8 mouse cellular contexts compared by ENCODE assay signal in the genomic region with DNA sequence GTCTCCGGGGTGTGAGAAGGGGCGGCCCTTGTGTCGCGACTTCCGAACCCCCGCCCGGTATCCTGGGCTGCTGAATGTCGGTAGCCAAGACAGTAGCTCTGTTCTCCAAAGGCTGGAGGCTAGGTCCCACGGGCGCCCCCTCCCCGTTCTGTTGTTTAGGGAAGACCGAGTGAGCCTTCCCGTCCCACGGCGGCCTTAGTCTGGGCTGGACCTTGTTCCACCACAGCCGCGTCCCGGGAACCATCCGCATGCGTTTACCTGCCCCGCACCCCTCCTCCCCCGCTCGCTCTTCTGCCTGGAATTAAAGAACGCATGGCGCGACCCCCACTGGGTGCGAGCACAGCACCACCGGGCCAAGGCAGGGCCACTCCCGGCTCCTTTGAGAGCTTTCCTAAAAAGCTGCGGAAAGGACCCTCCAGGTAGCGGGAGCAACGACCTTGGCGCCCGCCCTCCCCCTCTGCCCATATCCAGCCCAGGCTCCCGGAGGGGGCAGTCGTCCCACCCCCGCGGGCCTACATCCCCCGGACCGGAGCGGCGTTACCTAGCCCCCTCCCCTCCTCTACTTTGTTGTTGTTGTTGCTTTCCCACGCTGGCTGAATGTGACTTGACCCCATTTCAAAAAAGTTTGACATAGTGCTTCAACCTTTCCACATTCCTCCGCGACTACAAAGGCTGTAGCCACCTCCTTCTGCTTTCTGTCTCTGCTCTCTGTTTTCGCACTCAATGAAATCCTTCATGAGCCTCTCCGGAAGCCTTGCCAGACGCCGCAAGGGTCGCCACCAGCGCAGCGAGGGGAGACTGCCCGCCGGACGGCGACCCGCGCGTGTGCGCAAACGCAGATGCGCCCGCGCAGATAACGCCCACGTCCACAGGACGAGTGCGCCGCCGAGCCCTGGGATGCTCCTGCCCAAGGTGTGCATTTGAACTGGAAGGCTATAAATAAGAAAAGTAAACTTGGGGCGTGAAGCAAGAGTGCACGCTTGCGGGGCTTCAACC.
DNase-seq lines count a peak whose midpoint lies in the region; ATAC-seq and TF ChIP-seq lines count a peak whose summit lies in the region.
"Had no signal": no experiment of that assay in that cellular context is flagged by ENCODE, and none has a peak within 500 bp of the region (broad histone marks: within the 10 kb centered on the region; RNA-seq: fewer than 3 reads in every experiment).

No protein-coding gene starts in this region.

- 0 out of 2 replicates have a peak overlapping the region, but pooled peaks have one; percentile 53 for H3K9ac ChIP-seq in limb, embryonic 14.5 days (ENCODE audit: low read depth, low read length, severe bottlenecking)

- peak; percentile 29; the same call in 1 of the 2 replicates for ATAC-seq in limb, embryonic 14.5 days (ENCODE audit: low FRiP score, low read depth)

- no peak overlapping the region for H3K27ac ChIP-seq in spleen, adult 2 months (ENCODE audit: insufficient read depth, low read length)
- no peak overlapping the region for H3K27ac ChIP-seq in limb, embryonic 14.5 days (replicated peaks; ENCODE audit: low read depth, low read length)

- DNase-seq in spleen, adult 2 months (ENCODE audit: low read depth in 1 of 2, low spot score in 2 of 2), result no peak
- DNase-seq in spleen, adult 12 weeks (ENCODE audit: low spot score), result no peak
- peak; percentile 54 for DNase-seq in embryo, embryonic 11 days
- DNase-seq in heart, postnatal 10 days, result peak; percentile 10 to 34
- no peak for DNase-seq in limb, embryonic 14.5 days (ENCODE audit: low spot score)
- peak; percentile 12 for DNase-seq in retina, embryonic 14.5 days (ENCODE audit: low spot score)
- no peak for DNase-seq in frontal cortex, postnatal 36 days (ENCODE audit: low spot score in 2 of 2)

- no peaks in the 10 kb centered on the region for H3K9me3 ChIP-seq in limb, embryonic 14.5 days (ENCODE audit: control insufficient read depth, low read length)

- H3K36me3 ChIP-seq in spleen, adult 2 months (ENCODE audit: control insufficient read depth, insufficient read depth, low read length), result no peaks in the 10 kb centered on the region
- H3K36me3 ChIP-seq in limb, embryonic 14.5 days (ENCODE audit: control insufficient read depth, insufficient read depth, low read length), result no peaks in the 10 kb centered on the region

- H3K4me1 ChIP-seq in spleen, adult 2 months (ENCODE audit: control insufficient read depth, insufficient read depth, insufficient read length), result peaks cover 9% of the 10 kb centered on the region
- peaks cover 3% of the 10 kb centered on the region for H3K4me1 ChIP-seq in limb, embryonic 14.5 days (ENCODE audit: control insufficient read depth, insufficient read depth, low read length)

- no peak for TF ChIP-seq CTCF in spleen, adult 2 months (IDR thresholded peaks at IDR 0.05; ENCODE audit: extremely low read depth, insufficient read depth, insufficient read length, insufficient replicate concordance)

- WGBS in spleen, adult 2 months, result 1% methylated on average over 73 of the region's 73 CpGs
- WGBS in limb, embryonic 14.5 days, result under 1% methylated on average over 68 of the region's 73 CpGs

- peak overlapping the region; percentile 98 for H3K4me2 ChIP-seq in limb, embryonic 14.5 days (replicated peaks; ENCODE audit: low read depth, low read length, severe bottlenecking)

- peak overlapping the region; percentile 62 for H3K4me3 ChIP-seq in spleen, adult 2 months (ENCODE audit: extremely low read depth, insufficient read depth, insufficient read length)
- H3K4me3 ChIP-seq in limb, embryonic 14.5 days (replicated peaks; ENCODE audit: low read length), result peak overlapping the region; percentile 57
- H3K4me3 ChIP-seq: erythroblast, embryonic 14.5 days had no signal

- intact Hi-C loops in heart, postnatal 10 days (cut with DNase I), result no loop called here

- TF ChIP-seq POLR2A in spleen, adult 2 months (IDR thresholded peaks at IDR 0.05; ENCODE audit: low read depth, low read length), result no peak
- no peak for TF ChIP-seq POLR2A in limb, embryonic 14.5 days (IDR thresholded peaks at IDR 0.05; ENCODE audit: borderline replicate concordance, extremely low read depth, insufficient read depth, insufficient read length)

- peaks cover 11% of the 10 kb centered on the region for H3K27me3 ChIP-seq in spleen, adult 2 months (ENCODE audit: control insufficient read depth, insufficient read depth, low read length)
- H3K27me3 ChIP-seq in limb, embryonic 14.5 days (ENCODE audit: control insufficient read depth, insufficient read depth, low read length), result peaks cover 22% of the 10 kb centered on the region

Comparison
In these comparisons a context has a peak if more than half of its experiments do, and no peak if none do; other contexts are left out.
1. DNase-seq: peak in embryo, embryonic 11 days (single experiment), heart, postnatal 10 days (2 of 2) and retina, embryonic 14.5 days (single experiment); none in spleen, adult 2 months (0 of 2), spleen, adult 12 weeks (single experiment), limb, embryonic 14.5 days (single experiment) and frontal cortex, postnatal 36 days (0 of 2).